Mouse (Mus musculus) neural tube, embryonic 10.5 days (tissue): ENCODE data around the gene Acadvl.
A peak's percentile ranks its signal among the peaks of the same experiment; 100 is the strongest.

Source experiments
- DNase-seq: peaks from one replicate; pipeline ENCODE4 v3.0.0-alpha.2; 2017; ENCODE audit warnings: low spot score; ENCODE audit errors: extremely low spot score

Gene Acadvl

DNA sequence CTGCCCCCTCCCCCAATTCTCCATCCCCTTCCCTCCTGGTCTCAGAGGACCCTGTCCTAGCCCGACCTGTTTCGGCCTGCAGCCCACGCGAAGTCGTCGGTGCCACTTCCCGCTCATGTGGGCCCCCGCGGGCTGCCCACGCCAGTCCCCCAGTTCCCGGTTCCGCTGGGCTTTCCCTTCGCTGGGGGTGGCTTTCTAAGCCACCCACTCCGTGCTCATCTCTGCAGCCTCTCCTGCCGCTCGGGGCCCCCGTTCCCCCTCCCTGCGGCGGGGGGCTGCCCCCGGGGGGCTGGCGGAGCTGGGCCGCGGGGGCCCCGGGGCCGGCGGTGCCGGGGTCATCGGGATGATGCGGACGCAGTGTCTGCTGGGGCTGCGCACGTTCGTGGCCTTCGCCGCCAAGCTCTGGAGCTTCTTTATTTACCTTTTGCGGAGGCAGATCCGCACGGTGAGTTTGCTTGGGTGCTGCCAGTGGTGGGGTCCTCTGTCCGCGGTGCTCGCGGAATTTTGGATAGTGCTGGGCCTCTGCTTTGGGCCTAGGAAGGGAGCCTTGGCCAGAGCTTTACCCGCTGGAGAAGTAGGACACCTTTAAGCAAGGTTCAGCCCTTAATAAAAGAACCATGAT lies 34.0 kb downstream of the Acadvl start, which contains the start of gene Ctdnep1:
Gene Ctdnep1, plus strand, starts transcription at position 16 of the 622 bp plus-strand sequence.
- no peak for DNase-seq

DNA sequence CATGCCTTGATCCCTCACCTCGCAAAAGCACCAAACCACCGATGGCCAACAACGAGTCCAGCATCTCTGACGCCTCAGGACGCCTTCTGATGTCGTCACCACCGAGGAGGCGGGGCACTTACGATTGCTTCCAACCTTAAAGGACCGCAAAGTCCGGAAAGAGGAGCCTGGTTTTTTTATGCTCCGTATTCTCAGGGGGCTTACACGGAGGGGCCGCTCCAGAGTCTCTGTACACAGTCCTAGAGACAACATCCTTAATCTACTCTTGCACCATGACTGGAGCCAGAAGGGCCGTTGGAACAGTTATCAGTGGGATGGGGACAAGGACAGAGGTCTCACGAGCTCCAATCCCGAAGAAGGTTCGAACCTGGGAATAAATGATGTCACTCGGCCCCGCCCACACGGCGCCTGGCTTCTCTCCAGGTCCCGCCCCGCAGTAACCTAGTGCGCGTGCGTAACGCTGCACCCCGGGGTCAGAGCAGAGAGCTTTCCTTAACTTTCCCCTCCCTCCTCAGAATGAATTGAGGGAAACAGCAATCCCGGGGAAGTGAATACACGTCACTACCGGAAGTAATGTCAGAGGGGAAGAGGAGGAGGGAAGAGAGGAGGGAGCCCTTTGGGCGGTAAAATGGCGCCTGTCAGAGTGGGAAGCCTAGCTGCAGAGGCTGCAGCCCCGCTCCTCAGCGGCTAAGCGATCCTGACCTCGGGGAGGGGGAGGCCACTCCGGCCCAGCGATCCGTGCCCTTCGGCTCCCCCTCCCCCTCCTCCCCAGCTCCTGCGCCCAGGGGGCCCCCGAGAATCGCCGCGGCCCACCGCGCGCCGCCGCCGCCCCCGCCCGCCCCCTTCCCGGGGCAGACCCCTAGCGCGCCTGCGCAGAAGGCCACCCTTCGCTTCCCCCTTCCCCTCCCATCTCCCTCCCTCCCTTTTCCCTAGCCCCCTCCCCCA lies 34.7 kb downstream of the Acadvl start:
- DNase-seq, result peak; percentile 99

DNA sequence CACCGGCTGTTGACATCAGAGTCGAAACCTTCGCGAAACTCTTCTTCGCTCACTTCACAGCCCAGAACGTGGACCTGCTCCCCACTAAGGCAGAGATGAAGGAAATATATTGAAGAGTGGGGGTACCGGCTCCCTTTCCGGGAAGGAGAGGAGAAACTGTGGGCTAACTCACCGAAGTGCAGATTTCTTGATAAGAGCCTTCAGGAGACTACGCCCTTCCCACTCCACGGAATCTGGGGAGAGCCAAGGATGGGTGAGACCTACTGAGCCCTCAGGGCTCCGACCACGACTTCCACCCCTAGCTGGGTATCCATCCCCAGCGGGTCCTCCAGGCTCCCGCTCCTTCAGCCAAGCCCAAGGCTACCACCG lies 35.4 kb downstream of the Acadvl start:
- no peak for DNase-seq

DNA sequence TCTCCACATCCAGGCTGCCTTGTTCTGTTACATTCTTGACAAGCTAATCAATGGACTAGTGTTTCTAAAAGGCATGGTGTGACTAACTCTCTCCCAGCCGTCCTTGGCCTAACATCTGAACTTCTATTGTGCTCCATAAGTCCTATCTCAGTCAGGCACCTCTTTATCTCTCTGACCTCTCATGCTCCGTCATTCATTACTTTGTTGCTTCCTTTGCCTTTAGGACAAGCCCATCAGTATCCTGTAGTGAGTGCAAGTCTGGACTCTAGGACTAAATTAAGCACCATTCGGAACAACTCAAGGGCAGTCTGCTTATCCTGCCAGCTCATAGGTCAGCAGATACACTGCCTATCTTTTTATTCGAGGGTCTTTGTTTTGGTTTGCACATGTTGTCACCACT lies 38.9 kb downstream of the Acadvl start:
- DNase-seq, result no peak

DNA sequence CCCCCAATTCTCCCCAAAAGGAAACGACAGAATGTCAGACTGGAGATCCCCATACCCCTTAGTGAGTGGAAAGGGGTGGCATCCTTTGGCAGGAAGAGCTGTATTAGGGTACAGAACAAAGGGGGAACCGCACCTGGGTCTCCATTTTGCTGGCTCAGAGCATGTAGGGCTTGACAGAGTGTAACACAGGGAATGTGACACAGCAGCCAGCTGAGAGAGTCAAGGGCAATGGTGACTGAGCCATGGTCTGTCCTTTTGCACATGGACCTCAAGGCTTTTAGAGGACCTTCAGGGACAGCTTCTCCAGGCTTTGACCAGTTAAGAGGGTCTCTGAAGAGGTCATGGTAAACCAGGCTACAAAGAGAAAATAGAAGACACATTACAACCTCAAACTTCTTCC lies 40.3 kb downstream of the Acadvl start:
- DNase-seq, result no peak

DNA sequence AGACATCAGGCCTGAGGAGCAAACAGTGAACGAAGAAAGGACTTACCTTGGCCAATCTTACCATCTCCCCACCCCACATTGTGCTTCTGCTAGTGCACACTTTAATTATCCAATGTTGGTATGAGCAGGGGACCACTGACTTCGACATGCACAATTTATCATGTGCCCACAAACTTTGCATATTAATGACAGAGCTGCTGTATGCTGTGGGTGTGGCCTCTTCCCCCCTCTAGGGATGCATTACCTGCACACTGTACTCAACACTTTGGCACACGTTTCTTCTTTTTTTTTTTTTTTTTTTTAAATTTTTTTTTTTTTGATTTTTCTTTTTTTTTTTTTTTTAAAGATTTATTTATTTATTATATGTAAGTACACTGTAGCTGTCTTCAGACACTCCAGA lies 44.4 kb downstream of the Acadvl start:
- no peak for DNase-seq

- DNase-seq, result no peak
Measured at GRCm38 (mm10) chr11:69970222-69970621, 45.0 kb downstream of the Acadvl start.

DNA sequence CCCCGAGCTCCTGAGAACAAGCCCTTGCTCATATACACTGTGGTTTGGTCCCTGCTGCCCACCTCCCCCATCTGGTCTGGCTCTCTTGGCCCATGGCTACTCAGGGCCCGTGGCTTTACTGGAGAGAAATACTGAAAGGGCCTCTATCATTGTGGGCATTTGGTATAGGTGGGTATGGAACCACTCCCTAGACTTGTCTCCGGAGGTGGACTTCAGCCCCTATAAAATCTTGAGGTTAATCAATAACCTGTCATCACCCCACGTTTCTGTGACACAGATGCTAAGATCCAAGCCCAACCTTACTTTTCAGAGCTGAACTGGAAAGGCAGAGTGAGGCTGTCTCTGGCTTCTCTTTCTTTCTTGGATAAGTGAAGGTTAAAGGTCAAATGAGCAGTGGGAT lies 46.4 kb downstream of the Acadvl start:
- no peak for DNase-seq

DNA sequence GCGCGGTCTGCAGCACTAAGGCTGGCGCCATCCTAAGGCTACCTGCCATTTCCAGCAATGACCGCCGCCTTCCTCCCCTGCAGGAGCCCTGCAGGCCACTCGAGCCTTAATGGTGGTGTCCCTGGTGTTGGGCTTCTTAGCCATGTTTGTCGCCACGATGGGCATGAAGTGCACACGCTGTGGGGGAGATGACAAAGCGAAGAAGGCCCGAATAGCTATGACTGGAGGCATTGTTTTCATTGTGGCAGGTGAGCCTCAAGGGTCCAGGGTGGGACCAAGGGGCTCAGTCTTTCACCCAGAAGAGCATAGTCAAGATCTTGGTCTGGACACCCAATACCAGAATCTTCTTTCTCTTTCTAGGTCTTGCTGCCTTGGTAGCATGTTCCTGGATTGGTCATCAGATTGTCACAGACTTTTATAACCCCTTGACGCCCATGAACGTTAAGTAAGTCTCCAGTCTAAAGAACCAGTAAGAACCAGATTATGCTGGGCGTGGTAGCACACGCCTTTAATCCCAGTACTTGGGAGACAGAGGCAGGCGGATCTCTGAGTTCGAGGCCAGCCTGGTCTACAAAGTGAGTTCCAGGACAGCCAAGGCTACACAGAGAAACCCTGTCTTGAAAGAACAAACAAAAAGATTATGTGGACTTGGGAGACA lies 48.2 kb downstream of the Acadvl start:
- DNase-seq, result no peak

- DNase-seq, result peak; percentile 57
Measured at GRCm38 (mm10) chr11:69966006-69966859, 49.0 kb downstream of the Acadvl start.

DNA sequence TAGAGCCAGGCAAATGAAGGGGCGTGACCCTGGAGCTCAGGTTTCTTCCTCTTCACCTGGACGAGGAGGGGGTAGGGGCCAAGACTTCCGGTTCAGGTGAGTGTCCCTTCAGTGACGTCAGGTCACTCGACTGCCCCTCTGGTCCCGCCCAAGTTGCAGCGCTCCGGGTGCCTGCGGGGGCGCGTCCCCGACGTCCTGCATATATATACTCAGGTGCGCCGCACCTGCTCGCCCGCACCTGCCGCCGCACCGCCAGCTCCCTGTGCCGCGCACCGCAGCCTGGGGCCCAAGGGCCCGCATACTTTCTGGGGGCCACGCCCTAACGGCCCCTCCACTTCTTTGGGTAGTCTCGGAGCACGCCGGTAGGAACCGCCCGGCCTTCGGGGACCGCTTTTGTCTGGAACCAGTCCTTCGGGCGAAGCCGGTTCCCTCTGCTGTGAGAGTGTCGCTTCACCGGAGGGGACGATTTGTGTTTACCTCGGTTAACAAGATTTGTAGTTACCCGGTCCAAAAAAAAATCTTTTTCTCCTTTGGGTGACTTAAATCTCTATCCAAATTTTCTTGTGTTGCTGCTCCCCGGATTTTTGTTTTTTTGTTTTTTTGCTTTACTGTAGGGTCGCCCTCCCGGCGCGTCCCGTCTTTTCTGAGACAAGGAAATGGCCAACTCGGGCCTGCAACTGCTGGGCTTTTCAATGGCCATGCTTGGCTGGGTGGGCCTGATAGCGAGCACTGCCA lies 49.8 kb downstream of the Acadvl start:
- peak; percentile 30 for DNase-seq

DNA sequence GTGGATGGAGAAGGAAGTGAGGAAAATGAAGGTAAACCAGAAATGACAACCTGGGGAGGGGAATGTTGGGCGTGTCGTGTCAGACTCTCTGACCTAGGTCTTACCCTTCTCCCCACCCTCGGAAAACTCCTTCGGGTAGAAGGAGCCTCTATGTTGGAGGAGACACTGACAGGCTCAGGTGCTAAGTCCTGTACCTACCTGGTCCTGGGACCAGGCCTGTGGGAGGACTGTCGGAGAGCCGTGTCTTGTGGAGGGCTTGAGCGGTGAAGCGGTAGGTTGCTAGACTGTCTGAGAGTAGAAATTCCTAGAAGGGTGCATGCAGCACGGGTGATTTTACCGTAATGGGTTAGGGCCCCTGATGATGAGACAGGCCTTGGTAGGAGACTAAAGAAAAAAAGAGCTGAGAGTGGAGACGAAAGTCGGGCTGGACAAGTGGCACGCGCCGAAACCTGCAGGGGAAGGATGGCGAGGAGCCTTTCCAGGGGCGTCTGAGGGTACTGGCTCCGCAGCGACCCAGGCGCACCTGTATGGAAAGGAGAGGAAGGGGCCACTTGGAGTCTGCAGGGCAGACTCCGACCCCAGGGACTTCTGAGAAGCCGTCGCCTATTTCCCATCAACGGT lies 50.5 kb downstream of the Acadvl start, which contains the start of gene Cldn7:
Gene Cldn7, plus strand, starts transcription at position 130 of the 621 bp plus-strand sequence.
- DNase-seq, result no peak

GRCm38 (mm10) chr11:69961841-69962240 lies 53.4 kb downstream of the Acadvl start:
- DNase-seq, result no peak

GRCm38 (mm10) chr11:69960616-69961015 lies 54.6 kb downstream of the Acadvl start:
- no peak for DNase-seq
